Mouse (Mus musculus) heart, postnatal 0 days (tissue): ENCODE measurements around the gene Fam171a1. TPM values are rescaled to one million over a fixed set of nuclear protein-coding genes. Genes with fewer than 3 reads are reported as not detected.
A peak's percentile ranks its signal among the peaks of the same experiment; 100 is the strongest.

Experiments used
- ATAC-seq: fragments of 200-750 bp; cut with Nextera tagmentation; 2 replicates; pipeline ENCODE4 v1.8.0; 2017; ENCODE audit warnings: low read depth, moderate number of reproducible peaks, moderate library complexity; ENCODE audit not compliant: insufficient read depth
- DNase-seq: peaks from one replicate; pipeline ENCODE4 v3.0.0-alpha.2; 2016; ENCODE audit warnings: low spot score
- H3K27ac ChIP-seq: fragments of 300-500 bp; sonication (generic); 2 replicates; pipeline ENCODE4 v1.5.1; 2014; ENCODE audit warnings: low read depth, mild to moderate bottlenecking
- H3K27me3 ChIP-seq: fragments of 300-500 bp; sonication (generic); 2 replicates; pipeline ENCODE4 v1.6.1; 2014; ENCODE audit warnings: low read length, mixed read lengths; ENCODE audit not compliant: control insufficient read depth, insufficient read depth
- H3K36me3 ChIP-seq: fragments of 300-500 bp; sonication (generic); replicated peaks from 2 replicates; pipeline ENCODE4 v1.6.1; 2014; ENCODE audit warnings: low read length, mixed read lengths; ENCODE audit not compliant: control insufficient read depth, insufficient read depth
- H3K4me1 ChIP-seq: fragments of 300-500 bp; sonication (generic); 2 replicates; pipeline ENCODE4 v1.6.1; 2014; ENCODE audit warnings: antibody characterized with exemption; ENCODE audit not compliant: control insufficient read depth, insufficient read depth
- H3K4me2 ChIP-seq: fragments of 300-500 bp; sonication (generic); 2 replicates; pipeline ENCODE4 v1.6.1; 2014; ENCODE audit warnings: low read depth, mild to moderate bottlenecking, low read length, moderate library complexity
- H3K4me3 ChIP-seq: fragments of 300-500 bp; sonication (generic); 2 replicates; pipeline ENCODE4 v1.5.1; 2014; ENCODE audit warnings: low read depth, low read length
- H3K9ac ChIP-seq: fragments of 300-500 bp; sonication (generic); replicated peaks from 2 replicates; pipeline ENCODE4 v1.6.1; 2014; ENCODE audit warnings: low read depth, low read length, mixed read lengths
- H3K9me3 ChIP-seq: fragments of 300-500 bp; sonication (generic); replicated peaks from 2 replicates; pipeline ENCODE4 v1.6.1; 2016; ENCODE audit warnings: low read length; ENCODE audit not compliant: control insufficient read depth
- CTCF ChIP-seq: IDR thresholded peaks from 2 replicates; pipeline ENCODE4 v1.5.1; 2016; ENCODE audit warnings: antibody characterized with exemption, control low read depth, low read depth
- EP300 ChIP-seq: IDR thresholded peaks from 2 replicates; pipeline ENCODE4 v1.6.1; 2016; ENCODE audit warnings: antibody characterized with exemption, low read depth
- WGBS: fragments of 180-500 bp; shearing (Covaris S2); extraction: QIAGEN DNeasy Blood & Tissue Kit; methylation state at CpG from one replicate; pipeline ENCODE4 v1.1.7; 2014; 5-methylcytosine and 5-hydroxymethylcytosine counted together
- polyA plus RNA-seq: library from polyadenylated mRNA; unstranded; fragments of >200 nt; fragmentation: Nextera tagmentation; extraction: Ambion mirVana; gene quantifications from 2 replicates; pipeline ENCODE4 v1.2.1, GENCODE M21; 2015
- total RNA-seq: library from RNA; depleted of rRNA; stranded (reverse); fragments of >200 nt; gene quantifications from 2 replicates; pipeline ENCODE4 v1.2.3, GENCODE M21; 2014; ENCODE audit warnings: low replicate concordance

Gene Fam171a1
- total and polyA plus RNA-seq, 2 experiments from 2014 or later: 15.4 to 28.1 TPM

DNA sequence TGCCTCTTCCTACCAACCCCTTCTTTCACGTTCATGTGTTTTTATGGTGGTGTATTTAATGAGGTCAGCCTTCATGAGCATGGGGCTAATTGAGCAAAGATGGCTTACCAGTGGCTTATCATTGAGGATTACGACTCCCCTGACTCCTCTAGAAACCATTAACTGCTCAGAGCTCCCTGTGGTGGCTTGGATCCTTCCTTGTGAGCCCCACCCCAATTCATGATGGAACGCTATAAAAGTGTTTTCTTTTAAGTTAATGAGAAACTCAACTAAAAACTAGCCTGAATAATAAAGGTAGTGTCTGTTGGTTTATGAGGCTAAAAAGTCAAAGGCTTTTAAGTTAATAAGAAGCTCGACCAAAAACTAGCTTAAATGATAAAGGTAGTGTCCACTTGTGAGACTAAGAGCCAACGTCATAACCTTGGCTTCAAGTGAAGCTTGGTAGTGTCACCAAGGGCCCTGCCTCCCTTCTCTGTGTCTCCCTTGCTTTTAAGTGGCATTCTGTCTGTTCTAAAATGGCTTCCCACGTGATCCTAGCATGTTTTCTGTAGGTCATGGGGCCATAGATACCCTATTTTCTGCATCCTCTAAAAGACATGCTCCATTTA, 33.6 kb downstream of the Fam171a1 start:
- WGBS: 90% methylated on average over 6 of the region's 6 CpGs
- Histone ChIP-seq H3K9ac (no peak overlapping the region), H3K36me3 (no peaks in the 10 kb centered on the region), H3K27me3 (no peaks in the 10 kb centered on the region), H3K4me2 (no peak overlapping the region), H3K4me3 (no peak overlapping the region), H3K27ac (no peak overlapping the region), H3K9me3 (no peaks in the 10 kb centered on the region), H3K4me1 (peaks cover 12% of the 10 kb centered on the region)
- DNase-seq (no peak), ATAC-seq (no peak)
- TF ChIP-seq EP300: no peak
- no peak for TF ChIP-seq CTCF

DNA sequence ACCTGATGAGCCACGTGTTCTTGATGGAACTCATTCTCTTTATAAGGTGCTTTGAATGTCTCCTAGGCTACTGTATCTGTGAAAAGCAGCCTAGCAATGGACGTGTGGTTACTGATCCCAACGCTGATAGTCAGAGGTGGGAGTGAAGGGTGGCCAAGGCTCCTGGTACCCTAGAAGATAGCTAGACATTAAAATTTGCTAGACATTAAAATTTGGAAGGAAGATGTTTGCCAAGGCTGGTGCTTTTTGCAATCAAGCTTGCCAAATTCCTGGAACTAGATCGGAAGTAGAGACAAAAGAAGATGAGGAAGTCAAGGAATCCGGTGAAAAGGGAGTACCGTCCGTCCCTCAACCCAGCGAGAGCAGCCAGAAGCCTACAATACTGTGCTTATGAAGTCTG, 34.7 kb downstream of the Fam171a1 start:
- DNase-seq: no peak
- H3K27me3 ChIP-seq: no peaks in the 10 kb centered on the region
- ATAC-seq: no peak
- H3K9me3 ChIP-seq: no peaks in the 10 kb centered on the region
- TF ChIP-seq CTCF (no peak), EP300 (no peak)
- peaks cover 12% of the 10 kb centered on the region for H3K4me1 ChIP-seq
- no peak overlapping the region for H3K4me2 ChIP-seq
- H3K9ac ChIP-seq: no peak overlapping the region
- H3K4me3 ChIP-seq: no peak overlapping the region
- WGBS: 76% methylated on average over 8 of the region's 8 CpGs
- H3K27ac ChIP-seq: no peak overlapping the region
- no peaks in the 10 kb centered on the region for H3K36me3 ChIP-seq

DNA sequence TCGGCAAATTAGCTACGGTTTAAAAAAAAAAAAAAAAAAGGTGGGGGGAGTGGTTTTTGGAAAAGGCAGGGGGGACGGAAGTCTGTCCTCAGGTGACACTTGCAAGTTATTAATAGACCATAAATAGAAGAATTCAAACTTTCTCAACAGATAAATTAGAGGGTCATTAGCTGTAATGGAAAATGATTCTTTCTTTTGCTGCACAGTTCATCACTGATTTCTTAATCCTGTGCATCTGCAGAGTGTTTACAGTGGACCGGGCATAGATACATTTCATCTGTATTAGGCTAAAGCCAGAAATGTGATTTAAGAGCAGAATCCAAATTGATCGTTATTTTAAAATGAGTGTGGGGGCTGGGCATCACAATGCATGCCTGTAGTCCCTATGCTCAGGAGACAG, 36.3 kb downstream of the Fam171a1 start:
- no peak overlapping the region for H3K4me3 ChIP-seq
- no peaks in the 10 kb centered on the region for H3K9me3 ChIP-seq
- no peak for TF ChIP-seq CTCF
- TF ChIP-seq EP300: no peak
- H3K36me3 ChIP-seq: no peaks in the 10 kb centered on the region
- H3K27ac ChIP-seq: no peak overlapping the region
- H3K27me3 ChIP-seq: no peaks in the 10 kb centered on the region
- WGBS: 75% methylated on average over 5 of the region's 5 CpGs
- H3K4me1 ChIP-seq: 0 out of 2 replicates have a peak, but pooled peaks cover 5% of the 10 kb centered on the region
- DNase-seq (no peak), ATAC-seq (no peak)
- H3K9ac ChIP-seq: no peak overlapping the region
- no peak overlapping the region for H3K4me2 ChIP-seq

DNA sequence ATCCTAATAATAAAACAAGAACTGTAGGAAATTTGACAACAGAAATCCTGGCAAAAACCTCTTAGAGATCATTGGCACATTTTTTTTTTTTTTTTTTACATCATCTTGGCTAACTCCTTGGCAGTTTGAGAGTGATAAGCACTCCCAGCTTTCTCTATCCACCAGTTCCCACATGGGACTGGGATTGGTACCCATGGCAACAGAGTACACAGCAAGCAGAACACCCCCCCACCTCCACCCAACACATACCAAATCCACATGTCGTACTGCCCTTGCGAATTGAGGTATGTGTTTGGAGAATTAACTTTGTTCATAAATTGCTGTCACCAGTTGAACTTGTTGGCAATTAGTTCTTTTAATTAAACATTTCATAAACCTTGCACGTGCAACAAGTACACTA, 37.3 kb downstream of the Fam171a1 start:
- no peak overlapping the region for H3K4me3 ChIP-seq
- H3K36me3 ChIP-seq: no peaks in the 10 kb centered on the region
- DNase-seq (peak; percentile 42), ATAC-seq (no peak)
- no peak overlapping the region for H3K4me2 ChIP-seq
- H3K27me3 ChIP-seq: no peaks in the 10 kb centered on the region
- H3K9me3 ChIP-seq: no peaks in the 10 kb centered on the region
- TF ChIP-seq EP300: no peak
- TF ChIP-seq CTCF: no peak
- WGBS: 57% methylated on average over 3 of the region's 3 CpGs
- 0 out of 2 replicates have a peak, but pooled peaks cover 13% of the 10 kb centered on the region for H3K4me1 ChIP-seq
- no peak overlapping the region for H3K27ac ChIP-seq
- no peak overlapping the region for H3K9ac ChIP-seq

DNA sequence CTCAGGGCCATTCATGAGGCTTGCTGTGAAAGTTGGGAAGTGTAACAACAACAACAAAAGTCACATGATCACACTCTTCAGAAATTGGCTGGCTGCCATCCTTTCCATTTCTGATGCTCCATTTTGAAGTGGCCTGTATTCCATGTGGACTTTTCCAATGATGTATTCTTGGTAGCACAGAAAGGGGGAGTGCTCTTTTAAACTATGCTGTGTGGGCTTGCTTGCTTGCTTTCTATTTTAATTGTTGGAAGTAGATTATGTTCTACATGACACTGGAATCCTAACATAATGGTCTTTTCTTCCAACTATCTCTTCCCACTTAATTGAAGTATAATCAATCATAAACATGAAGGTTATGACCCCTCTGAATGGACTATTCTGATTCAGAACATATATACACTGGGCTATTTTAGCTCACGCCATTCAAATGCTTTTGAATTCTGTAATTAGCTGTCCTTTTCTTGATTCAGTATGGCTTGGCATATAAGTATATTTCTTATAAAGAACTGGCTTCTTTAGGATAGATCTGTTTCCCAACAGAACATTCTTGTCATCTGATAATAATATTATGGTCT, 40.2 kb downstream of the Fam171a1 start:
- ATAC-seq: no peak

More for the DNA sequence above, 40.2 kb downstream of the Fam171a1 start:
- Histone ChIP-seq H3K36me3 (no peaks in the 10 kb centered on the region), H3K27ac (no peak overlapping the region), H3K4me2 (no peak overlapping the region), H3K4me3 (no peak overlapping the region), H3K27me3 (no peaks in the 10 kb centered on the region), H3K9me3 (no peaks in the 10 kb centered on the region), H3K4me1 (peaks cover 25% of the 10 kb centered on the region; the same call in 1 of the 2 replicates), H3K9ac (no peak overlapping the region)
- TF ChIP-seq EP300 (no peak), CTCF (no peak)
- DNase-seq: no peak
- WGBS: 66% methylated on average over 1 of the region's 1 CpGs
